Mouse (Mus musculus) left cerebral cortex, postnatal 4 days (tissue): Measurements from ENCODE around the gene Il21. TPM values are rescaled to one million over a fixed set of nuclear protein-coding genes. Genes with fewer than 3 reads are reported as not detected.
A peak's percentile ranks its signal among the peaks of the same experiment; 100 is the strongest.

Experiments
- DNase-seq: peaks from one replicate; pipeline ENCODE4 v3.0.0-alpha.2; 2022
- intact Hi-C: fragments of 180-260 bp; cut with DNase I; formaldehyde crosslinking; loops from one replicate; pipeline ENCODE4 v1.15.1; 2025
- total RNA-seq, 2 experiments: library from RNA; stranded (reverse); gene quantifications; 2 replicates each; pipeline ENCODE4 v1.2.3; 2021

Il21 gene
- total RNA-seq: not detected

DNA sequence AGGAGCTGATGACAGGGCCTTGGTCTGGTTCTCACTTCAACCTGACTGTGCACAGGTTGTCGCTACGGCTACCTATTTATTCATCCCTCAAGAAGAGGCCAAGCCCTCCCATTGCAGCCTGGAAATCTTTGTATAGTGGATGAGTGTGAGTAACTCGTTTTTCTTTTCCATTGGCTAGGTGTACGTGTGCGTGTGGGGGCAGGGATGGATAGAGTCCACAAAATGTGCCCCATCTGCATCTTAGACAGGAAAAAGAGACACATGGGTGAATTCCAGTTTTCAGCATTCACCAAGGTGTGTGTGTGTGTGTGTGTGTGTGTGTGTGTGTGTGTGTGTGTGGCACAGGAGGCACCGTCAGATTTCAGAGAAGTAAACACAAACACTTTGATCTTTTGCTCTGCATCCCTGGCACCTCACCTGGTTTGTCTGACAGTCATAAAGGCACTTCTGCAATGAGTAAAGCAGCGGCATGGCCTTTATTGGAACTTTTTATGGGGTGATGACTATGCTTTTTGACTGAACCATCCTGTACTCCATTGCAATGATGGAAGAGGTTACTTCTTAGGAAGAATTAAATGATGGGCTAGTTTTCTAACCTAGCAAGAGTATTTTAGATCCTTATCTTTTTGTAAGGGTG lies at the start of gene Il21:
Gene Il21, minus strand, starts transcription at position 51 of the 637 bp plus-strand sequence.
- DNase-seq: no peak
- intact Hi-C loops: no loop called here

DNA sequence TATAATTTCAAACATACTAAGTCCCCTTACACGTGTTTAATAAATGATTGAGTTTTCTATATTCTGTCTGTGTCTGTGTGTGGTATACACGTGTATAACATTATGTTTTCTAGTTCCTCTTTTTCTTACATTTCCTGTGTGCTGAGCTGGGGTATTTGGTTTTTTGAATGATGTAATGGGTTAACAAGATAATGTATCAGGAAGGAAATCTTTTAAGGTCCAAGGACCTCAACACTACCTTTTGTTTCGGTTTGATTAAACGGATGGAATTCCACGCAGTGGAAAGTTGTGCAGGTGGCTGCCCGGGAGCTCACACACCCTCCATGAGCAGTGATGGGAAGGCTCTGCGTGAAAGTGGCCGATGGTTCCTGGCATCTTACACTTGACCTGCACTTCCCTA lies 48.4 kb upstream of the Il21 start:
- DNase-seq: no peak
- intact Hi-C loops: no loop called here

DNA sequence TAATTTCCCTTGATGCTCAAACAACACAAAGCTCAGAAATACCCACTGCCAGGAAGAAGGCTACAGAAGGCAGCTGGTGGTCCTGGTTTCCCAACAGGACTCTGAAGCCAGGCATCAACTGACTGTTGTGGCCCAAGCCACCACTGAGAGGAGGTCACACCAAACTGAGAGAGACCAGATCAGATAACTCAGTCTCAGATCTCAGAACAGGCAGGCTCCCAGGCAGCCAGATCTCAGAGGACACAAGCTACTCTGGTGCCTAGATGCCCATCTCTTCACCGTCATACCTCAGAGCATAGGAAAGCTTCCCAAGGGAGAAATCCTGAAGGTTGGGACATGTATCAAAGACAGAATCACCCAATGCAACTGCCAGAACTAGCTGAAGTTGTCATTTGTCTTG lies 47.8 kb upstream of the Il21 start:
- intact Hi-C loops: no loop called here
- no peak for DNase-seq

DNA sequence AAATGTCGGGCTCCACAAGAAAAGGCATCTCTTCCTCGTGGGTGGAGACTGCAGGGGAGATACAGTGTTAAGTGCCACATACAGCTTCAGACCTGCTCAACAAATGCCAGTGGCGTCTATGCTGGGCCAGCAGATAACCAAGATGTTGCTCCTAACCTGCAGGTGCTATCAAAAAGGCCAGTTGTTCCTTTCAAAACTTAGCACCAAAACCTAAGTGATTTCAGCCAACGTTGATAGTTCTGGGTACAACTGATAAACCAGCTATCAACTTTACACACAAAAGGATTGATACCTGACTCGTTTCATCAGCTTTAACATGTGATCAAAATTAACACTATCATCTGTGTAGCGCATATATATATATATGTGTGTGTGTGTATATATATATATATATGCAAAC lies 42.2 kb upstream of the Il21 start:
- intact Hi-C loops: no loop called here
- DNase-seq: no peak

DNA sequence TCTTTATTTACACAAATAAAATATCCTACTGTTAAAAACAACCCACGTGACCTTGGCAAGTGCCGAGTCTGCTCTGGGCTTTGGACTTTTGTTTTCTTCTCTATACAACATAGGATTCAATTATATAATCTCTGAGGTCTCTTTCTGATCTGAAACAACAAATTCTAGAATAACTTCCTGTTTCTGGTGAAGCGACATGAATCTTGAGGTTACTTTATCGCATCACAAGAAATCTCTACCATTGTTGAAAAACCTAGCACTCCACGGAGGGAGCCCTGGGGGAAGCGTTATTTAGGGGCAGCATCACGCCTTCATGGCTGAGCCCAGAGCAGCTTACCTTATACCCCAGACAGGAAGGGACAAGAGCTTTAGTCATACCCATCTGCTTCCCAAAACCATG lies 40.7 kb upstream of the Il21 start:
- DNase-seq: no peak
- intact Hi-C loops: no loop called here

DNA sequence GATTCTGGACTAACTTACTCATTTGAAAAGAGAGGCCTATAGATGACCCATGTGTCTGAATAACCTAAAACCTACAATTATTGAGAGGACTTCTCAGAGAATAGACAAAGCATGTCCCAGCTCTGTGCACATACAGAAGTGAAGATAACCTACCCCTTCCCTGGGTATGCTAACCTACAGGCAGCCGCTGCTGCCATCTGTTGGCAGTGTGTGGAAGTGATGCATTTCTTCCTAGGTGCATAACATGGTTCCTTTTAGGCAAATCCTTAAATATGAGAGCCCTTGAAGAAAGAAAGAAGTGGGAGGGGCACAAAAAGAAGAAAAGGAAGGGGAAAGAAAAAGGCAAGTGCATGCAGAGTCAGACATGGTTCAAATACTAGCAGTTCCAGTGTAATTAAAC lies 38.8 kb upstream of the Il21 start:
- DNase-seq: peak; percentile 48
- intact Hi-C loops: no loop called here

DNA sequence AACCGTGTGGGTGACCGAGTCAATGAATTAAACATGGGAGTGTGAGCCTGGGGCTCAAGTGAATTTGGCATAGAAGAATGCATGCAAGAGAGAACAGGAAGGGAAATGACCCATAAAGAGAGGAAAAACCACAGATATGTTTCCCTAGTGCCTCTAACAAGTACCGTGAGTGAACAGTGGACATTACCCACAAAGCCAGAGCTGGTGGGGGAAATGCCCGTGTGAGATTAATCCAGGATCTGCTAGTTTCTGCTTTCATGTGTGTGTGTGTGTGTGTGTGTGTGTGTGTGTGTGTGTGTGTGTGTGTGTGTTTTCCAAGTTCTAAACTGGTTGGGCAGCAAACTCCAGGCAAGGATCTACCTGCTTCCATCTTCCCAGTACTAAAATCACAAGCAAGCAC lies 37.5 kb upstream of the Il21 start:
- DNase-seq: no peak
- intact Hi-C loops: no loop called here

DNA sequence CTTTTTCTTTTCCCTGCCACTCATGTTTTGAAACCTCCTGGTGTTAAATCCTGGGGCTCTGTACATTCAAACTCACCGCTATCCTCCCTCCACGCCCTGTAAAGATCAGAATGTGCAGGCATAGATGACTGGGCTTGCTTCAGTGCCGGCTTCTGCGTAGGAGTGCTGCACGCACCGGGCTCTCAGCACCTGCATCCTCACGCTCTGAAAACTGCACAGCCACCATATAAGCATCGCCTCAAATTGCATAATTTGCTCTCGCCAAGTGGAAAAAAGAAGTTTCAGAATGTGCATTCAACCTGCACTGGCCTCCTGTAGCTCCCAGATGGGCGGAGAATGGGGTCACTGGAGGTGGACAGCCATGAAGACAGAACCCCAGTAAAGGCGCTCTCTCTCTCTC lies 35.9 kb upstream of the Il21 start:
- intact Hi-C loops: no loop called here
- no peak for DNase-seq

DNA sequence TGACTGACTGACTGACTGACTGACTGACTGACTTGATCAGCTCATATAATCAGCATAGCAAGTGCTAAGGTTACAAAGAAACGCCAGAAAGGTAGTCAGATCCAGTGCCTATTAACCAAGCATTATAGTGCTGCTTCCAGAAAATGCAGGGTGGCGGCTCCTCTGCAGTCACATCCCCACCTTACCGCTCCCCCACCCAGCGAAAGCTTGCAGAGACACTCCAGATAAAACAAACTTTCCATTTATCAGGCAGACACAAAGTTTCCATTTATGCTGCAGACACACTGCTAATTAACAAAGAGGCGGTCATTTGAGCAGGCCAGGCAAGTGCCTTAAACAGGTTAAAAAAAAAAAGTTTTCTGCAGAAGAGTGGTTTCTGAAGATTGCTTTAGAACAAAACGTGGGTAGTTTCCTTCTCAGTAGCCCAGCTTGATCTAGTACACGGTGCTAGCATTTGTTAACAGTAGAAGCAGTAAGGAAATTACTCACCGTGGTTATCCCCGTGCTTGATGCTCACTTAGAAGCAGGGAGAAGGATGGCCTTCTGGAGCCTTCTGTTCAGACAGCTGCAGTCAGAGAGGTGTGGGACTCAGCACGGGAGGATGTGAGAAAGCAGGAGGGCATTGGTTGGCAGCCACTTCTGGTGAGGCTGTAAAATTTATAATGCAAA lies 27.0 kb upstream of the Il21 start:
- intact Hi-C loops: no loop called here
- DNase-seq: no peak

DNA sequence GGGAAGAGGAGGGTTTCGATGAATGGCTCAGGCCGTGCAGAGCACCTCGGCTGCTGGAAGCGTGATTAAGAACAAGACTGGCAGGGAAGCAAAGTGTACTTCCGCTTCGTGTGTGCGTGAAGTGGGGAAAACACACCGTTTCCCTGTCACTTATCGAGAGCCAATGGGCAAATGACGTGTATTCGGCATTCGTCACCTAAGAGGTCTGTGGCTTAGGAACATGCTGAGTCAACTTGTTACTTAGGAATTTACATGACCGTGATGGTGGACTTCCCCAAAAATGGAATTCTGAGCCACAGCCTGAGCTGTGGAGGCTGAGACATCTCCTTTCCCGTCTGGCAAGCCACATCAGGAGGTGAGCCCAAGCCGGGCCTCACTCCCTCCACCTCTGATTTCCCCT lies 25.3 kb upstream of the Il21 start:
- DNase-seq: no peak
- intact Hi-C loops: no loop called here

DNA sequence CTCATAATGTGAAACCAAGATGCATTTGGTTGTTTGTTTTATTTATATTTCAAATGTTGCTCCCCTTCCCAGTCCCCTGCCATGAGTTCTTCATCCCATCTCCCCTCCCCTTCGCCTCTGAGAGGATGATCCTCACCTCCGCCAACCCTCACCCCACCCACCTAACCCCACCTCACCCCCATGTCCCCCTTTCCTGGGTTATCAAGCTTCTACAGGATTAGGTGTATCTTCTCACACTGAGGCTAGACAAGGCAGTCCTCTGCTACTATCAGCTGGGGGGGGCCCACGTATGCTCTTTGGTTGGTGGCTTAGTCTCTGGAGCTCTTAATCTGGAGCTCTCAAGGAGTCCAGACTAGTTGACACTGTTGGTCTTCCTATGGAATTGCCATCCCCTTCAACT lies 18.5 kb upstream of the Il21 start:
- no peak for DNase-seq
- intact Hi-C loops: no loop called here

DNA sequence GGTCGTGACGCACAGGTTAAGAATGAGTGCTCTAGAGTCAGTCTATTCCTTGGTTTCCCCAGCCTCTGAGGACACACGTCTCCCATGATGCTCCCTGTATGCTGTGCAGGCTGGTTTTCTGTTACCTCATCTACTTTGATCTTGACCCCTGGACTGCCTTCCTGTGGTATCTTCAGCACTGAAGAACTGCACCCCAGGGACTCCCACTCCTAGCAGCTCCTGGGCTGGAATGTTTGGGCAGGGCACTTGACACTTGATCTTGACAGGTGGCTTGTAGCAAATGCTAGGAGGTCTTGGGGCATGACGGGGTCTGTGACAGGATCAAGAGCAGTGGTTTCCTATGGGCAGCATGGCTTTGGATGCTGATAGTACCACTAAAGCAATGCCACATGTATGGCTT lies 2.6 kb upstream of the Il21 start:
- intact Hi-C loops: no loop called here
- no peak for DNase-seq

DNA sequence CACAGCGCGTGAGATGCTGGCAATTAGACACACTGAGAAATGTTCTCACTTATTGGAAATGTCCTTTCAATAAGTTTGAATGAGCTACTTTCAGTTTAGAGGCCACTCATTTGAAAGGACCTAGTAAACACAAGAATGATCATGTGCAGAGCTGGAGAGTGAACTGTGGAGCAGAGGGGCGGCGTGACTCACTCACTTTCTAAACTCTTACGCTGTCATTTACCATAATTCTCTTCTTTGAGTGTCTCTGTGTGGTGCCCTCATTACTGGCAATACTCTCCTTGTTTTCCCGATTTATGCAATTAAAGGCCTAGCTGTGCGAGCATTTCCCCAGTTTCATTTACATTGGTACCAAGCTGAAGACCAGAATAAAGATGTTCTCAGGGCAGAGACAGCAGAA lies 1.3 kb downstream of the Il21 start:
- intact Hi-C loops: no loop called here
- DNase-seq: no peak

DNA sequence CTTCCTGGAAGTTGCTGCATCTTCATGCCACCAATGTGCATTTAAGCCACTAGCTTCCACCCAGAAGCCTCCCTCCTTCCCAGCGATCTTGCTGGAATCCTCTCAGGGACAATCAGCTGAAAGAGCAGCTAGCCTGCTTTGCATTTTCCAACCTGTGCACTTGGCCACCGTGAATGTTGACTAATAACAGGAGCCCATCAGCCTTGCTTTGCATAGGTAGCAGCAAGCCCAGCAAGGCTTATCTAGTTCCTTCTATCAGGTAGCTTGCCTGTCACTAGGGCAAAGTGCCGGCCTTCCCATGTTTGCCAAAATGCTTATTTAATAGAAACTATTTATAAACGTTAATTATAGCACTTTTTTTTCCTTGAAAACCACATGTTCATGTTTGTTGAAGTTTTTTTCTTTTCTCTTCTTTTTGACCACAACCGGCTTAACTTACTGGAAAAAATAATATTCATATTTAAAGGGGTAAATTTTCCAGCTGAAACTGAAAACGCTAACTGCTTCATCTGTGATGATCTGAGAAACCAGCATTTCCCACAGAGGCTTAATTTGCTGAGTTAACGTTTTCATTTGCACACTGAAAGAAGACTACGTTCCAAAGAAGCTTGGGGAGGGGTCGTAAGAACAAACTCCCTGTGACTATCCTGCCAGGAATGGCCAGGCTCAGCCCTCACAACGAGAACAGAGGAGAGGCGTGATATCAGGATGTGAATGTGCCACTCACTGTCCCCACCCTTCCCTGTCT lies 3.2 kb downstream of the Il21 start:
- DNase-seq: no peak
- intact Hi-C loops: no loop called here

DNA sequence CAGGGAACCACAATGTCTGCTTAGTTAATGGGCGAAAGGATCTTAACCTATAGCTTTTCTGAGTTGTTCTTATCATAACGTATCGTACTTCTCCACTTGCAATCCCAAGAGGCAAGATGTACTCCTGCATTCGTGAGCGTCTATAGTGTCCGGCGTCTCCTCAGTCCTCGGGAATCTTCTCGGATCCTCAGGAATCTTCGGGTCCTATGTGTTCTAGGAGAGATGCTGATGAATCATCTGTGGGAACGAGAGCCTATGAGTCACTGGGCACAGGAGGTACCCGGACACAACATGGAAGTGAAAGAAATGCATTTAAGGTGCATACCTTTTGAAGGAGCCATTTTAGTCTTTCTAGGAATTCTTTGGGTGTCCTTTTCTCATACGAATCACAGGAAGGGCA lies 7.3 kb downstream of the Il21 start:
- intact Hi-C loops: no loop called here
- no peak for DNase-seq

DNA sequence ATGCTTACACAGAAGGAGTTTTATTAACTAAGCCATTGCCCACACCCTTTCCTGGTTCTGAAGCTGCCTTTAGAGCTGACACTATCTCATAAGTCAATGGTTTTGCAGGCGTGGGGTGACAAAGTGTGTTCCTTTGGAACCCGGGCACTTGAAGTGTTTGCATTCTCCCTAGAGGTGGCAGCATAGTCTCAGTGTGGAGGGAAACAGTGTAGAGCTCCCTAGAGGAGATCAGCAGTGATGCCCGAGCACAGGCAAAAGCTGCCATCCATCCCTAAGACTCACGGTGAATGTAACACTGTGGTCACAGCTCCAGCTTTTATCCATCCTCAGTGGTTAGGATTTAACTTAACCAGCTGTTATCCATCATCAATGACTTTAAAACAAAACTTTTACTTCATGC lies 13.4 kb downstream of the Il21 start:
- intact Hi-C loops: no loop called here
- DNase-seq: peak; percentile 41

DNA sequence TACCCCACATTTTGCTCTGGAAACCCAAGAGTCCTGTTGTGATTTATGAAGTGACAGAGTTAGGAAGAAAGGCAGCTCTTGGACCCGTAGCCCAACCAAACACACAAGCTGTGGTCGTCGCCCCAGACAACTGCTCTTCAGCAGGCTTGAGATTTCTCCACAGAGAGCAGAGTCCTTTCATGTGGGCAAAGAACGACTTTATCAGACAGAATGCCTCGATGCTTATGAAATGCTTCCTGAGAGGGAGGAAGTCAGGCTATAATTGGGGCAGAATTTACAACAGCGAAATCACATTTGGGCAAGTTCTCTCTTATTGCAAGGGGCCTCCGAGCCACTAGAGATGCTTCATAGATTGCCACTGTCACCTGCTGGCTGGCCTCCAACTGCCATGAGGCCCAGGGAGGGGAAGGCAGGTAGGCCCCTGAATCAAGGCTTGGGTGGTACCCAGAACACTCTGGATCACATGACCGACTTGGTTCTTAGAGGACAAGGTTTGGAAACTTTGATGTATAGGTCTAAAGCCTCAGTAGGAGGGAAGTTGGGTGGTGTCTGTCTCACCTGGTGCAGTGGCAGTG lies 27.1 kb downstream of the Il21 start:
- DNase-seq: no peak
- intact Hi-C loops: no loop called here

DNA sequence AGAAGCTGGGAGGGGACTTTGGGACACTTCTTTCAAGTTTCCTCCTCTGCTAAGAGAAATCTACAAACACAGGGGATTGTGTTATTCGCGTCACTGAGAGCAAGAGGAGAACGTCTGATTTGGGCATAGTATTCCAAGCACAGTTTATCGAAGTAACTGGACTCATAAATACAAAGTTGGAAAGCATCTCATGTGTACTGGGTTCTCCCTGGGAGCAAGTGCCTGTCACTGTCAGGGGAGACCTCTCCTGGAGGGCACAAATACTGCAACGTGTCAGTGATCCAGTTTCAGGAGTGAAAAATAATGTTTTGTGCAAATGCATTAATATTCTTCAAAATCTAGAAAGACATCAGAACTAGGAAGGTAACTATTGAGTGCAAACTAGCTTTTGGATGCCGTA lies 27.9 kb downstream of the Il21 start:
- DNase-seq: peak; percentile 28

DNA sequence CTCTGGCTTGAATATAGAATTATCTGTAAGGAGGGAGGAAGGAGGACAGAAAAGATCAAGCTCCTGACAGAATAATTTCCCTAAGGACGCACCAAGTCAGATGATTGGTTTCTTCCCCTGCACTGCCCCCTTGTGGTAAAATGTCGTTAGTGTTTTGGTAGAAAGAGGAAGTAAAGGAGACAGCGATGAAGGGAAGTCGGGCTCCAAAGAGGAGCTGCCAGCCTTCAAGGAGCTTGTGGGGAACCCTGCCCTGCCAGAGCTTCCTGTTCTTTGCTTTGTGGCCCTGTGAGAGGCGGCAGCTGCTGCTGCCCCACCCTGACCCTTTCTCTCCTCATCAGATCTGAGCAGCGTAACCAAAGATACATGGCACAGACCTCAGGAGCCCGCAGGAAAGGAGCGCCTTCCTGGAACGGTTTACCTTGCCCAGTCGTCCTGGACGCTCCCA lies 28.4 kb downstream of the Il21 start:
- intact Hi-C loops: loop anchor here (5.0 kb wide), 2 partner anchors 147 to 567 kb away; no protein-coding TSS in a partner anchor
- peak; percentile 80 for DNase-seq

More for the DNA sequence above, 27.9 kb downstream of the Il21 start:
- intact Hi-C loops: loop anchor here (5.0 kb wide), 2 partner anchors 147 to 567 kb away; no protein-coding TSS in a partner anchor

DNA sequence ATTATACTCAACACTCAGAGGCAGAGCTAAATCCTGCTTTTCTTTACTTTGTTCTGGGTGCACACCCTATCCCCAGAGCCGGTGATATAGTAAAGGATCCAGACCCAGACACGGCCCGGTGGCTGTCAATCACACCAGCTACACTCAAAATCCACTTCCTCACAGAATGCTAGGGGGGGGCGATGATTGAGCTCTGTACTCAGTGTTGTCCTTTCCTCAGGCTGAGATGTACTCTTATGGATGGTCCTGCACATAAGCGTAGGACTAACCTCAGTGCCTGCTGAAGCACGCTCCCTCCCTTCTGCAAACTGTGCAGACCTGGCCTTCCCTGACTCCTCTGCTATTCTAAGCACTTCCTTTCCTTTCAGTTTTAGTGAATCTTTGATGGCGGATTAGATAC lies 29.6 kb downstream of the Il21 start:
- intact Hi-C loops: loop anchor here (5.0 kb wide), 2 partner anchors 146 to 566 kb away; no protein-coding TSS in a partner anchor
- no peak for DNase-seq

DNA sequence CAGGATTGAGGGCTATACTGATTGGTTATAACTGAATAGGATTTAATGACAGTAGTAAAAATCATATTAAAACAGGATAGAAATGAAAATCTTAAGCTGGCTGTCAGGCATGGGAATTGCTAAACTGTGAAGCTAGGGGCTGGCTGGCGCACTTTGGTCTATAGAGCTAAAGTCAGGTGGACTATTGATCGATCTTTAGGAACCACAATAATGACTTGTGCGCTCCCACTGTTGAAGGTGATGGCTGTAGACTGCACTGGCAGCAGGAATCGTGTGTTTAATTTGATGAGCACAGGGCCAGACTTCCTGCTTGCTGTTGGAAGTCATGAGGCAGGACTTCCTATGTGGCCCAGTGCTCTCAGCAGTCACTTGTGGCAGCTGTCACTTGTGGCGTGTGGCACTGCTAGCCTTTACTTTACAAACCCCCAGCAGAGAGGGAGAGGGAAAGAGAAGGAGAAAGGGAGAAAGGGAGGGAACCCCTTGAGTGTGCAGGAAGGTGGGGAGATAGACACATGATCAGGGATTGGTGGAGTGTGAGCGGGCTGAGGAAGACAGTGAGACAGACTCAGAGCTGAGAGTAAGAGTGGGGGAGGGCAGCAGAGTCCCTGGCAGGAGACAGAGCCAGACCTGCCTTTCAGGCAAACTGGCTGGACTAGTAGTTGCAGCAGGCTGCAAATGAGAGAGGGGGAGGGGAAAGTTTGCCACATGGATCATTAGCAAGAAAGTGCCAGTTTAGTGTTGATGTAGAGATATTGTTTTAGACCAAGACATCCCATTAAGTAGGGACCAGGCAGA lies 31.1 kb downstream of the Il21 start:
- intact Hi-C loops: loop anchor here (5.0 kb wide), 2 partner anchors 144 to 564 kb away; no protein-coding TSS in a partner anchor
- peak; percentile 18 for DNase-seq
